Mouse (Mus musculus) ES-E14 (cell line): Measurements from ENCODE around the gene Sys1.

ENCODE experiments used
- CHD2 ChIP-seq: IDR thresholded peaks from 2 replicates; pipeline ENCODE4 v1.6.1; 2014; ENCODE audit warnings: mild to moderate bottlenecking, low read depth, low read length, inconsistent platforms
- MAFK ChIP-seq: IDR thresholded peaks from 2 replicates; pipeline ENCODE4 v1.6.1; 2014; ENCODE audit warnings: mild to moderate bottlenecking, low read depth, low read length, inconsistent platforms; ENCODE audit not compliant: insufficient read depth
- ZC3H11A ChIP-seq: IDR thresholded peaks from 2 replicates; pipeline ENCODE4 v1.6.1; 2012; ENCODE audit warnings: low read depth, mild to moderate bottlenecking, inconsistent platforms, low read length, borderline replicate concordance

- TF ChIP-seq CHD2 (no peak), ZC3H11A (no peak), MAFK (no peak)
Observed at GRCm38 (mm10) chr2:164444701-164445100, 12.1 kb upstream of the Sys1 start.
